Mouse (Mus musculus): ENCODE measurements around the gene Hepacam2. TPM values are rescaled to one million over a fixed set of nuclear protein-coding genes. Genes with fewer than 3 reads are reported as not detected.
"Not testable (repeated sequence)": the region's sequence is repeated elsewhere in the genome, so short reads cannot be mapped to it uniquely, and the experiment has no call there.

Hepacam2 gene
- polyA plus RNA-seq, 1 experiment from 2014 or later = 0.66 TPM

- no peaks in the 10 kb centered on the region for H3K36me3 ChIP-seq (ENCODE audit: control insufficient read depth, insufficient read depth)
- no peaks in the 10 kb centered on the region for H3K9me3 ChIP-seq (ENCODE audit: control insufficient read depth, low read length)
- 44% methylated on average over 10 of the region's 10 CpGs for WGBS
- H3K27me3 ChIP-seq (replicated peaks; ENCODE audit: control insufficient read depth, insufficient read depth, low read length) = no peaks in the 10 kb centered on the region
- ATAC-seq = 0 out of 2 replicates have a peak, but pooled peaks have one; percentile 18
- peak overlapping the region; percentile 54 for H3K9ac ChIP-seq (replicated peaks; ENCODE audit: low read depth, low read length)
- peaks cover 12% of the 10 kb centered on the region for H3K4me1 ChIP-seq (replicated peaks; ENCODE audit: control insufficient read depth, insufficient read depth, low read length)
- no peak overlapping the region for H3K4me3 ChIP-seq (replicated peaks; ENCODE audit: low read length)
- H3K27ac ChIP-seq (ENCODE audit: low read length) = no peak overlapping the region
- peak overlapping the region; percentile 49 for H3K4me2 ChIP-seq (ENCODE audit: low read length)
Observed at GRCm38 (mm10) chr6:3511116-3511515, 13.0 kb upstream of the Hepacam2 start.

GRCm38 (mm10) chr6:3509782-3510181, 11.7 kb upstream of the Hepacam2 start:
- Histone ChIP-seq H3K4me3 (replicated peaks; ENCODE audit: low read length) (no peak overlapping the region), H3K27me3 (replicated peaks; ENCODE audit: control insufficient read depth, insufficient read depth, low read length) (no peaks in the 10 kb centered on the region), H3K4me2 (ENCODE audit: low read length) (no peak overlapping the region), H3K9ac (replicated peaks; ENCODE audit: low read depth, low read length) (no peak overlapping the region), H3K27ac (ENCODE audit: low read length) (no peak overlapping the region), H3K9me3 (ENCODE audit: control insufficient read depth, low read length) (no peaks in the 10 kb centered on the region), H3K36me3 (ENCODE audit: control insufficient read depth, insufficient read depth) (no peaks in the 10 kb centered on the region), H3K4me1 (replicated peaks; ENCODE audit: control insufficient read depth, insufficient read depth, low read length) (peaks cover 12% of the 10 kb centered on the region)
- ATAC-seq = peak; percentile 63
- WGBS = 11% methylated on average over 2 of the region's 2 CpGs

GRCm38 (mm10) chr6:3508151-3508550, 10.1 kb upstream of the Hepacam2 start:
- ATAC-seq; H3K4me2 ChIP-seq (ENCODE audit: low read length); H3K9ac ChIP-seq (replicated peaks; ENCODE audit: low read depth, low read length); H3K27me3 ChIP-seq (replicated peaks; ENCODE audit: control insufficient read depth, insufficient read depth, low read length); H3K9me3 ChIP-seq (ENCODE audit: control insufficient read depth, low read length); H3K36me3 ChIP-seq (ENCODE audit: control insufficient read depth, insufficient read depth); H3K27ac ChIP-seq (ENCODE audit: low read length); H3K4me3 ChIP-seq (replicated peaks; ENCODE audit: low read length): not testable (repeated sequence)
- peaks cover 12% of the 10 kb centered on the region for H3K4me1 ChIP-seq (replicated peaks; ENCODE audit: control insufficient read depth, insufficient read depth, low read length)
- WGBS = 75% methylated on average over 2 of the region's 2 CpGs

GRCm38 (mm10) chr6:3507078-3507477, 9.0 kb upstream of the Hepacam2 start:
- H3K9me3 ChIP-seq (ENCODE audit: control insufficient read depth, low read length) = no peaks in the 10 kb centered on the region
- no peak overlapping the region for H3K4me2 ChIP-seq (ENCODE audit: low read length)
- H3K4me3 ChIP-seq (replicated peaks; ENCODE audit: low read length) = no peak overlapping the region
- no peak overlapping the region for H3K9ac ChIP-seq (replicated peaks; ENCODE audit: low read depth, low read length)
- H3K27ac ChIP-seq (ENCODE audit: low read length) = no peak overlapping the region
- H3K36me3 ChIP-seq (ENCODE audit: control insufficient read depth, insufficient read depth) = no peaks in the 10 kb centered on the region
- WGBS = 87% methylated on average over 4 of the region's 4 CpGs
- peaks cover 6% of the 10 kb centered on the region; the same call in 1 of the 2 replicates for H3K4me1 ChIP-seq (replicated peaks; ENCODE audit: control insufficient read depth, insufficient read depth, low read length)
- ATAC-seq = no peak
- H3K27me3 ChIP-seq (replicated peaks; ENCODE audit: control insufficient read depth, insufficient read depth, low read length) = no peaks in the 10 kb centered on the region

- 83% methylated on average over 5 of the region's 5 CpGs for WGBS
- no peaks in the 10 kb centered on the region for H3K36me3 ChIP-seq (ENCODE audit: control insufficient read depth, insufficient read depth)
- H3K9me3 ChIP-seq (ENCODE audit: control insufficient read depth, low read length) = no peaks in the 10 kb centered on the region
- H3K4me1 ChIP-seq (replicated peaks; ENCODE audit: control insufficient read depth, insufficient read depth, low read length) = no peaks in the 10 kb centered on the region
- ATAC-seq = no peak
- no peak overlapping the region for H3K27ac ChIP-seq (ENCODE audit: low read length)
- no peak overlapping the region for H3K4me2 ChIP-seq (ENCODE audit: low read length)
- no peaks in the 10 kb centered on the region for H3K27me3 ChIP-seq (replicated peaks; ENCODE audit: control insufficient read depth, insufficient read depth, low read length)
- H3K9ac ChIP-seq (replicated peaks; ENCODE audit: low read depth, low read length) = no peak overlapping the region
- H3K4me3 ChIP-seq (replicated peaks; ENCODE audit: low read length) = no peak overlapping the region
Observed at GRCm38 (mm10) chr6:3505289-3505688, 7.2 kb upstream of the Hepacam2 start.

GRCm38 (mm10) chr6:3500286-3500685, 2.2 kb upstream of the Hepacam2 start:
- Histone ChIP-seq H3K36me3 (ENCODE audit: control insufficient read depth, insufficient read depth) (no peaks in the 10 kb centered on the region), H3K27ac (ENCODE audit: low read length) (no peak overlapping the region), H3K27me3 (replicated peaks; ENCODE audit: control insufficient read depth, insufficient read depth, low read length) (no peaks in the 10 kb centered on the region), H3K9ac (replicated peaks; ENCODE audit: low read depth, low read length) (no peak overlapping the region), H3K4me3 (replicated peaks; ENCODE audit: low read length) (no peak overlapping the region), H3K4me1 (replicated peaks; ENCODE audit: control insufficient read depth, insufficient read depth, low read length) (peaks cover 12% of the 10 kb centered on the region), H3K4me2 (ENCODE audit: low read length) (no peak overlapping the region), H3K9me3 (ENCODE audit: control insufficient read depth, low read length) (no peaks in the 10 kb centered on the region)
- no peak for ATAC-seq
- 87% methylated on average over 3 of the region's 3 CpGs for WGBS

- Histone ChIP-seq H3K4me1 (replicated peaks; ENCODE audit: control insufficient read depth, insufficient read depth, low read length) (peaks cover 12% of the 10 kb centered on the region), H3K27me3 (replicated peaks; ENCODE audit: control insufficient read depth, insufficient read depth, low read length) (no peaks in the 10 kb centered on the region), H3K27ac (ENCODE audit: low read length) (no peak overlapping the region), H3K4me2 (ENCODE audit: low read length) (no peak overlapping the region), H3K4me3 (replicated peaks; ENCODE audit: low read length) (no peak overlapping the region), H3K9me3 (ENCODE audit: control insufficient read depth, low read length) (no peaks in the 10 kb centered on the region), H3K9ac (replicated peaks; ENCODE audit: low read depth, low read length) (no peak overlapping the region), H3K36me3 (ENCODE audit: control insufficient read depth, insufficient read depth) (no peaks in the 10 kb centered on the region)
- 8% methylated on average over 2 of the region's 2 CpGs for WGBS
- ATAC-seq = no peak
Observed at GRCm38 (mm10) chr6:3496210-3496609, 1.9 kb downstream of the Hepacam2 start.

GRCm38 (mm10) chr6:3494285-3494684, 3.8 kb downstream of the Hepacam2 start:
- no peak overlapping the region for H3K4me3 ChIP-seq (replicated peaks; ENCODE audit: low read length)
- no peak overlapping the region for H3K27ac ChIP-seq (ENCODE audit: low read length)
- H3K4me2 ChIP-seq (ENCODE audit: low read length) = no peak overlapping the region
- H3K9ac ChIP-seq (replicated peaks; ENCODE audit: low read depth, low read length) = no peak overlapping the region
- H3K36me3 ChIP-seq (ENCODE audit: control insufficient read depth, insufficient read depth) = no peaks in the 10 kb centered on the region
- 78% methylated on average over 5 of the region's 5 CpGs for whole genome bisulfite sequencing
- no peaks in the 10 kb centered on the region for H3K9me3 ChIP-seq (ENCODE audit: control insufficient read depth, low read length)
- peaks cover 8% of the 10 kb centered on the region for H3K4me1 ChIP-seq (replicated peaks; ENCODE audit: control insufficient read depth, insufficient read depth, low read length)
- no peak for ATAC-seq
- no peaks in the 10 kb centered on the region for H3K27me3 ChIP-seq (replicated peaks; ENCODE audit: control insufficient read depth, insufficient read depth, low read length)

- H3K9ac ChIP-seq (replicated peaks; ENCODE audit: low read depth, low read length) = no peak overlapping the region
- ATAC-seq = no peak
- no peak overlapping the region for H3K4me2 ChIP-seq (ENCODE audit: low read length)
- no peak overlapping the region for H3K4me3 ChIP-seq (replicated peaks; ENCODE audit: low read length)
- H3K27me3 ChIP-seq (replicated peaks; ENCODE audit: control insufficient read depth, insufficient read depth, low read length) = no peaks in the 10 kb centered on the region
- no peaks in the 10 kb centered on the region for H3K4me1 ChIP-seq (replicated peaks; ENCODE audit: control insufficient read depth, insufficient read depth, low read length)
- no peaks in the 10 kb centered on the region for H3K36me3 ChIP-seq (ENCODE audit: control insufficient read depth, insufficient read depth)
- no peak overlapping the region for H3K27ac ChIP-seq (ENCODE audit: low read length)
- H3K9me3 ChIP-seq (ENCODE audit: control insufficient read depth, low read length) = no peaks in the 10 kb centered on the region
- WGBS = 97% methylated on average over 1 of the region's 1 CpGs
Observed at GRCm38 (mm10) chr6:3487355-3487754, 10.7 kb downstream of the Hepacam2 start.

- WGBS = 86% methylated on average over 3 of the region's 3 CpGs
- no peak for ATAC-seq
- H3K9ac ChIP-seq (replicated peaks; ENCODE audit: low read depth, low read length) = no peak overlapping the region
- H3K9me3 ChIP-seq (ENCODE audit: control insufficient read depth, low read length) = no peaks in the 10 kb centered on the region
- H3K4me2 ChIP-seq (ENCODE audit: low read length) = no peak overlapping the region
- H3K36me3 ChIP-seq (ENCODE audit: control insufficient read depth, insufficient read depth) = no peaks in the 10 kb centered on the region
- H3K27ac ChIP-seq (ENCODE audit: low read length) = no peak overlapping the region
- no peaks in the 10 kb centered on the region for H3K4me1 ChIP-seq (replicated peaks; ENCODE audit: control insufficient read depth, insufficient read depth, low read length)
- no peaks in the 10 kb centered on the region for H3K27me3 ChIP-seq (replicated peaks; ENCODE audit: control insufficient read depth, insufficient read depth, low read length)
- no peak overlapping the region for H3K4me3 ChIP-seq (replicated peaks; ENCODE audit: low read length)
Observed at GRCm38 (mm10) chr6:3485133-3485532, 13.0 kb downstream of the Hepacam2 start.

Data from forebrain, embryonic 16.5 days (tissue).